Mouse (Mus musculus): Measurements from ENCODE around the gene Fyn. TPM values are rescaled to one million over a fixed set of nuclear protein-coding genes. Genes with fewer than 3 reads are reported as not detected.

Fyn gene
- total and polyA plus RNA-seq, 3 experiments: 14.9 to 42.4 (median 19.9) TPM

- Histone ChIP-seq H3K4me2 (ENCODE audit: insufficient read depth, low read depth, poor library complexity, severe bottlenecking) (no peak overlapping the region), H3K9me3 (replicated peaks; ENCODE audit: low read length) (no peaks in the 10 kb centered on the region), H3K4me3 (replicated peaks in 1 of 3; ENCODE audit: low read depth in 2 of 3, low read length in 2 of 3, poor library complexity in 1 of 3) (no peak overlapping the region), H3K4me1 (ENCODE audit: control insufficient read depth in 1 of 2, insufficient read depth in 2 of 2) (peaks cover 0 to 17% of the 10 kb centered on the region in 2 experiments; a peak in 2 of 4 replicates), H3K9ac (ENCODE audit: insufficient read depth, low read depth) (no peak overlapping the region), H3K36me3 (replicated peaks in 1 of 2; ENCODE audit: control insufficient read depth in 1 of 2, insufficient read depth in 1 of 2, low read length in 1 of 2) (peaks cover 0 to 65% of the 10 kb centered on the region in 2 experiments), H3K27me3 (replicated peaks) (no peaks in the 10 kb centered on the region), H3K27ac (ENCODE audit: insufficient read depth, low read depth) (no peak overlapping the region), H3K79me2 (replicated peaks; ENCODE audit: control insufficient read depth, extremely low read depth, insufficient read depth, poor library complexity, severe bottlenecking) (no peaks in the 10 kb centered on the region)
- dilution Hi-C loops (cut with MboI; ENCODE audit: extremely low pct_ligation_motif_present, extremely low pct_unique_long_range_greater_than_20kb, low sequenced_read_pairs) (no loop called here), in situ Hi-C loops (cut with MboI; ENCODE audit: low pct_ligation_motif_present, low pct_unique_long_range_greater_than_20kb, low sequenced_read_pairs) (no loop called here)
- TF ChIP-seq UBTF (IDR thresholded peaks at IDR 0.05; ENCODE audit: low read depth, low read length) (no peak), TCF12 (IDR thresholded peaks at IDR 0.05; ENCODE audit: low read depth, low read length) (no peak), PAX5 (IDR thresholded peaks at IDR 0.05; ENCODE audit: low read length) (no peak), SIN3A (IDR thresholded peaks at IDR 0.05; ENCODE audit: low read length) (no peak), ZKSCAN1 (IDR thresholded peaks at IDR 0.05; ENCODE audit: borderline replicate concordance, low read depth, low read length) (no peak), NRF1 (IDR thresholded peaks at IDR 0.05; ENCODE audit: low read depth, low read length) (no peak), ZMIZ1 (IDR thresholded peaks at IDR 0.05; ENCODE audit: low read depth, low read length) (no peak), MEF2A (IDR thresholded peaks at IDR 0.05; ENCODE audit: borderline replicate concordance, low read depth, low read length) (no peak), TBP (conservative IDR thresholded peaks at IDR 0.05; ENCODE audit: low read depth, low read length) (no peak), ETS1 (conservative IDR thresholded peaks at IDR 0.05; ENCODE audit: low read depth, low read length) (no peak), GABPA (IDR thresholded peaks at IDR 0.05; ENCODE audit: insufficient replicate concordance, low read depth, low read length) (no peak), HCFC1 (IDR thresholded peaks at IDR 0.05; ENCODE audit: low read depth, low read length) (no peak), ZC3H11A (IDR thresholded peaks at IDR 0.05; ENCODE audit: low read depth, low read length) (no peak), BHLHE40 (IDR thresholded peaks at IDR 0.05; ENCODE audit: low read depth, low read length) (no peak), IRF4 (IDR thresholded peaks at IDR 0.05; ENCODE audit: low read depth, low read length) (no peak), JUND (conservative IDR thresholded peaks at IDR 0.05; ENCODE audit: low read depth, low read length) (no peak), KAT2A (IDR thresholded peaks at IDR 0.05; ENCODE audit: insufficient replicate concordance, low read length) (no peak), RCOR1 (conservative IDR thresholded peaks at IDR 0.05; ENCODE audit: low read depth, low read length) (no peak)
- DNase-seq (ENCODE audit: extremely low read depth): no peak
Observed at GRCm38 (mm10) chr10:39552351-39552814, 183.7 kb downstream of the Fyn start.

GRCm38 (mm10) chr10:39552903-39553302 is 184.2 kb downstream of the Fyn start:
- peaks cover 0 to 66% of the 10 kb centered on the region in 2 experiments for H3K36me3 ChIP-seq (replicated peaks in 1 of 2; ENCODE audit: control insufficient read depth in 1 of 2, insufficient read depth in 1 of 2, low read length in 1 of 2)
- H3K27ac ChIP-seq (ENCODE audit: insufficient read depth, low read depth): no peak overlapping the region
- H3K9ac ChIP-seq (ENCODE audit: insufficient read depth, low read depth): no peak overlapping the region
- dilution Hi-C loops (cut with MboI; ENCODE audit: extremely low pct_ligation_motif_present, extremely low pct_unique_long_range_greater_than_20kb, low sequenced_read_pairs): no loop called here
- TF ChIP-seq CHD1 (IDR thresholded peaks at IDR 0.05; ENCODE audit: low read depth, low read length): no peak
- TF ChIP-seq IRF4 (IDR thresholded peaks at IDR 0.05; ENCODE audit: low read depth, low read length): no peak
- TF ChIP-seq BHLHE40 (IDR thresholded peaks at IDR 0.05; ENCODE audit: low read depth, low read length): no peak
- no peak for TF ChIP-seq NRF1 (IDR thresholded peaks at IDR 0.05; ENCODE audit: low read depth, low read length)
- TF ChIP-seq SMC3 (IDR thresholded peaks at IDR 0.05; ENCODE audit: low read depth, low read length): no peak
- TF ChIP-seq E2F4 (IDR thresholded peaks at IDR 0.05; ENCODE audit: insufficient replicate concordance, low read depth, low read length): no peak
- no peak for TF ChIP-seq MXI1 (IDR thresholded peaks at IDR 0.05; ENCODE audit: low read depth, low read length)
- TF ChIP-seq ZKSCAN1 (IDR thresholded peaks at IDR 0.05; ENCODE audit: borderline replicate concordance, low read depth, low read length): no peak
- no peak for TF ChIP-seq MEF2A (IDR thresholded peaks at IDR 0.05; ENCODE audit: borderline replicate concordance, low read depth, low read length)
- TF ChIP-seq JUN (IDR thresholded peaks at IDR 0.05; ENCODE audit: insufficient read depth, low read depth, low read length): no peak
- TF ChIP-seq JUND (conservative IDR thresholded peaks at IDR 0.05; ENCODE audit: low read depth, low read length): no peak
- no peak for TF ChIP-seq KAT2A (IDR thresholded peaks at IDR 0.05; ENCODE audit: insufficient replicate concordance, low read length)
- no peak for TF ChIP-seq ZC3H11A (IDR thresholded peaks at IDR 0.05; ENCODE audit: low read depth, low read length)
- no peak for TF ChIP-seq NELFE (IDR thresholded peaks at IDR 0.05; ENCODE audit: low read depth, low read length)
- TF ChIP-seq CTCF (conservative IDR thresholded peaks at IDR 0.05 in 1 of 2, IDR thresholded peaks at IDR 0.05 in 1 of 2; ENCODE audit: low read depth in 2 of 2, low read length in 2 of 2): no peak
- no peak for TF ChIP-seq POLR2A (IDR thresholded peaks at IDR 0.05; ENCODE audit: low read depth, low read length)
- TF ChIP-seq MYC (IDR thresholded peaks at IDR 0.05; ENCODE audit: low read depth, low read length): no peak
- TF ChIP-seq ELF1 (IDR thresholded peaks at IDR 0.05; ENCODE audit: low read depth, low read length): no peak
- no peak for TF ChIP-seq RCOR1 (conservative IDR thresholded peaks at IDR 0.05; ENCODE audit: low read depth, low read length)
- no peaks in the 10 kb centered on the region for H3K79me2 ChIP-seq (replicated peaks; ENCODE audit: control insufficient read depth, extremely low read depth, insufficient read depth, poor library complexity, severe bottlenecking)
- no peak overlapping the region for H3K4me3 ChIP-seq (replicated peaks in 1 of 3; ENCODE audit: low read depth in 2 of 3, low read length in 2 of 3, poor library complexity in 1 of 3)
- in situ Hi-C loops (cut with MboI; ENCODE audit: low pct_ligation_motif_present, low pct_unique_long_range_greater_than_20kb, low sequenced_read_pairs): no loop called here
- no peaks in the 10 kb centered on the region for H3K9me3 ChIP-seq (replicated peaks; ENCODE audit: low read length)
- DNase-seq (ENCODE audit: extremely low read depth): no peak
- H3K4me1 ChIP-seq (ENCODE audit: control insufficient read depth in 1 of 2, insufficient read depth in 2 of 2): peaks cover 0 to 17% of the 10 kb centered on the region in 2 experiments; a peak in 2 of 4 replicates
- no peaks in the 10 kb centered on the region for H3K27me3 ChIP-seq (replicated peaks)
- no peak overlapping the region for H3K4me2 ChIP-seq (ENCODE audit: insufficient read depth, low read depth, poor library complexity, severe bottlenecking)
